In the genomic region with DNA sequence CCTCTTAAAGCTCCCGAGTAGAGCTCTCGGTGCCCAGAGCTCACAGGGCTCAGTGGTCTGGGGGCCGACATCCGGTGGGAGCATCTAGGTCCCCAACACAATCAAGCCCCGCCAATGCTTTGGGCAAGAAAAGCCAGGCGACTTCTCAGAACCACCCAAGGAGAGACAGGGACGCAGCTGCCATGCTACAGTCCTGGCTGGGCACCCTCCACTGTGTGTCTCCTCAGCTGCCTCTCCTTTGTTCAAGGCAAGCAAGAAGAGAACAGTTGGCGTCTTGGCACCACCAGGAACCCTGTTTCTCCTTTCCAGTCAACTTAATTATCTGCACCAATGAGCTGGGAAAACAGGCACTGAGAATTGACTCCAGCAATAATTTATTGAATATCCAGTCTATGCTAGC, we compare ENCODE assay signal across 1 mouse cellular context.
TF ChIP-seq lines count a peak whose summit lies in the region.

No protein-coding gene starts in this region.

TF ChIP-seq in MEL, 35 proteins besides CTCF, POLR2A, EP300 and RAD21:
- TF ChIP-seq MYB (IDR thresholded peaks at IDR 0.05; ENCODE audit: low read depth, low read length) (no peak), TAL1 (IDR thresholded peaks at IDR 0.05; ENCODE audit: low read length) (no peak), MAZ (IDR thresholded peaks at IDR 0.05; ENCODE audit: low read depth, low read length) (no peak), E2F4 (IDR thresholded peaks at IDR 0.05; ENCODE audit: borderline replicate concordance, low read depth, low read length) (no peak), HCFC1 (IDR thresholded peaks at IDR 0.05; ENCODE audit: low read depth, low read length) (no peak), CHD2 (IDR thresholded peaks at IDR 0.05; ENCODE audit: low read length) (no peak), TBP (IDR thresholded peaks at IDR 0.05; ENCODE audit: low read depth, low read length) (no peak), MXI1 (IDR thresholded peaks at IDR 0.05; ENCODE audit: low read depth, low read length) (no peak), GATA1 (IDR thresholded peaks at IDR 0.05; ENCODE audit: low read depth, low read length) (no peak), ZNF384 (IDR thresholded peaks at IDR 0.05; ENCODE audit: low read depth, low read length) (no peak), RCOR1 (IDR thresholded peaks at IDR 0.05; ENCODE audit: low read depth, low read length) (no peak), MEF2A (IDR thresholded peaks at IDR 0.05; ENCODE audit: extremely low read depth, insufficient replicate concordance, low read depth, low read length, poor library complexity, severe bottlenecking) (no peak), CHD1 (IDR thresholded peaks at IDR 0.05; ENCODE audit: low read depth, low read length) (no peak)
